Mouse (Mus musculus): ENCODE results near the gene Rbfox3. TPM values are rescaled to one million over a fixed set of nuclear protein-coding genes. Genes with fewer than 3 reads are reported as not detected.

Rbfox3 gene
- polyA plus RNA-seq, 1 experiment = not detected

GRCm38 (mm10) chr11:118467441-118468035 lies 443.9 kb downstream of the Rbfox3 start:
- no peak overlapping the region for H3K4me2 ChIP-seq (ENCODE audit: low read depth)
- H3K4me3 ChIP-seq = no peak overlapping the region
- H3K27me3 ChIP-seq (ENCODE audit: control insufficient read depth, insufficient read depth, insufficient read length) = peaks cover 21% of the 10 kb centered on the region
- TF ChIP-seq SRF (IDR thresholded peaks at IDR 0.05; ENCODE audit: control insufficient read depth, insufficient read length, low read depth) (no peak), MAX (IDR thresholded peaks at IDR 0.05; ENCODE audit: low read depth) (no peak), MYOG (IDR thresholded peaks at IDR 0.05; ENCODE audit: control insufficient read depth in 1 of 3, insufficient read depth in 1 of 3, insufficient read length in 2 of 3, low read depth in 2 of 3) (no peak), TCF3 (IDR thresholded peaks at IDR 0.05; ENCODE audit: insufficient read length, low read depth) (no peak), MYOD1 (IDR thresholded peaks at IDR 0.05; ENCODE audit: control insufficient read depth in 1 of 3, insufficient read length in 2 of 3, low read depth in 2 of 3) (no peak), POLR2A (IDR thresholded peaks at IDR 0.05; ENCODE audit: insufficient read length, low read depth) (no peak), POLR2AphosphoS2 (IDR thresholded peaks at IDR 0.05; ENCODE audit: insufficient read length, low read depth) (no peak), CEBPB (IDR thresholded peaks at IDR 0.05; ENCODE audit: insufficient read depth, poor library complexity, severe bottlenecking) (no peak), REST (IDR thresholded peaks at IDR 0.05; ENCODE audit: insufficient read depth, insufficient read length) (no peak), USF1 (IDR thresholded peaks at IDR 0.05; ENCODE audit: low read depth) (no peak), E2F4 (IDR thresholded peaks at IDR 0.05; ENCODE audit: insufficient read depth) (no peak), TCF12 (IDR thresholded peaks at IDR 0.05; ENCODE audit: insufficient read depth, poor library complexity, severe bottlenecking) (no peak)
- no peaks in the 10 kb centered on the region for H3K36me3 ChIP-seq (ENCODE audit: control insufficient read depth, insufficient read depth)
- H3K79me2 ChIP-seq (ENCODE audit: control insufficient read depth, insufficient read depth) = no peaks in the 10 kb centered on the region
- H3ac ChIP-seq (ENCODE audit: control insufficient read depth, insufficient read length) = no peak overlapping the region

DNA sequence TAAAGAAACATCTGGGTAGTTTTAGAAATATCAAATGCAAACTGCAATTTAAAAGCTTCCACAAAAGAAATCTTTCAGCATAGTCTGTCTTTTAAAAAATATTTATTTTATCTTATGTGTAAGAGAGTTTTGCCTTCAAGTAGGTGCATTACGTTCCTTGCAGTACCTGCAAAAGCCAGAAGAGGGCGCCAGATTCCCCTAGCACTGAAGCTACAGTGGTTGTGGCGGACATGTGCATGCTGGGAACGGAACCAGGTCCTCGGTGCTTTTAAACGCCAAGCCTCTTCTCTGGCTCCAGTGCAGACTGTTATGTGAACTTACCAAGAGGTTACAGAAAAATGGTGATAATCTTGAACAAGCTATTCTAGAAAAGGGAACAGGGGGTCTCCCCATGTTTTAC lies 451.1 kb downstream of the Rbfox3 start:
- no peak overlapping the region for H3K4me3 ChIP-seq
- H3ac ChIP-seq (ENCODE audit: control insufficient read depth, insufficient read length) = no peak overlapping the region
- H3K79me2 ChIP-seq (ENCODE audit: control insufficient read depth, insufficient read depth) = no peaks in the 10 kb centered on the region
- no peak overlapping the region for H3K4me2 ChIP-seq (ENCODE audit: low read depth)
- H3K36me3 ChIP-seq (ENCODE audit: control insufficient read depth, insufficient read depth) = no peaks in the 10 kb centered on the region
- H3K27me3 ChIP-seq (ENCODE audit: control insufficient read depth, insufficient read depth, insufficient read length) = peaks cover 40% of the 10 kb centered on the region
- TF ChIP-seq SRF (IDR thresholded peaks at IDR 0.05; ENCODE audit: control insufficient read depth, insufficient read length, low read depth) = no peak
- no peak for TF ChIP-seq USF1 (IDR thresholded peaks at IDR 0.05; ENCODE audit: low read depth)
- no peak for TF ChIP-seq TCF12 (IDR thresholded peaks at IDR 0.05; ENCODE audit: insufficient read depth, poor library complexity, severe bottlenecking)

GRCm38 (mm10) chr11:118459536-118459935 lies 451.9 kb downstream of the Rbfox3 start:
- no peak overlapping the region for H3ac ChIP-seq (ENCODE audit: control insufficient read depth, insufficient read length)
- no peaks in the 10 kb centered on the region for H3K36me3 ChIP-seq (ENCODE audit: control insufficient read depth, insufficient read depth)
- TF ChIP-seq MAX (IDR thresholded peaks at IDR 0.05; ENCODE audit: low read depth) (no peak), E2F4 (IDR thresholded peaks at IDR 0.05; ENCODE audit: insufficient read depth) (no peak)
- no peak overlapping the region for H3K4me3 ChIP-seq
- no peak overlapping the region for H3K4me2 ChIP-seq (ENCODE audit: low read depth)
- H3K27me3 ChIP-seq (ENCODE audit: control insufficient read depth, insufficient read depth, insufficient read length) = peaks cover 40% of the 10 kb centered on the region
- H3K79me2 ChIP-seq (ENCODE audit: control insufficient read depth, insufficient read depth) = no peaks in the 10 kb centered on the region

GRCm38 (mm10) chr11:118459051-118459450 lies 452.3 kb downstream of the Rbfox3 start:
- no peak for TF ChIP-seq MAX (IDR thresholded peaks at IDR 0.05; ENCODE audit: low read depth)
- TF ChIP-seq POLR2AphosphoS2 (IDR thresholded peaks at IDR 0.05; ENCODE audit: insufficient read length, low read depth) = no peak
- Histone ChIP-seq H3ac (ENCODE audit: control insufficient read depth, insufficient read length) (no peak overlapping the region), H3K27me3 (ENCODE audit: control insufficient read depth, insufficient read depth, insufficient read length) (peaks cover 36% of the 10 kb centered on the region), H3K4me3 (no peak overlapping the region), H3K36me3 (ENCODE audit: control insufficient read depth, insufficient read depth) (no peaks in the 10 kb centered on the region), H3K79me2 (ENCODE audit: control insufficient read depth, insufficient read depth) (no peaks in the 10 kb centered on the region), H3K4me2 (ENCODE audit: low read depth) (peak overlapping the region; percentile 1)

DNA sequence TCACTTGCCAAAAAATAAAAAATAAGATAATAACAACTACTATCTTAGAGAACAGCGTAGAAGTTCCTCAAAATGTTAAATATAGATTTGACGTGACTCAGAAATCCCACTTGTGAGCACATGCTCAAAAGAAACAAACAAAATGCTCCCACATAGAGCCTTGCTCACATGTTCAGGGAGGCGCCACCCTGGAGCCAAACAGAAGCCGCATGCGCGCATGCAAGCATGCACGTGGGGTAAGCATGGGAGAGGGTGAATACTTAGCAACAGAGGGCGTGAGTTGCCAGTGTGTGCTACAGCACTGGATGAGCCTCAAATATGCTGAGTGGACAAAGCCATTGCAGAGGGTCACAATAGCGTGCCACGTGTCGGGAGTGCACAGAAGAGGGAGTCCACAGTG lies 454.5 kb downstream of the Rbfox3 start:
- H3K4me3 ChIP-seq = no peak overlapping the region
- TF ChIP-seq POLR2AphosphoS2 (IDR thresholded peaks at IDR 0.05; ENCODE audit: insufficient read length, low read depth) = no peak
- no peak for TF ChIP-seq E2F4 (IDR thresholded peaks at IDR 0.05; ENCODE audit: insufficient read depth)
- no peak for TF ChIP-seq MAX (IDR thresholded peaks at IDR 0.05; ENCODE audit: low read depth)
- H3K79me2 ChIP-seq (ENCODE audit: control insufficient read depth, insufficient read depth) = no peaks in the 10 kb centered on the region
- no peak overlapping the region for H3K4me2 ChIP-seq (ENCODE audit: low read depth)
- peaks cover 29% of the 10 kb centered on the region for H3K27me3 ChIP-seq (ENCODE audit: control insufficient read depth, insufficient read depth, insufficient read length)
- H3ac ChIP-seq (ENCODE audit: control insufficient read depth, insufficient read length) = no peak overlapping the region
- no peaks in the 10 kb centered on the region for H3K36me3 ChIP-seq (ENCODE audit: control insufficient read depth, insufficient read depth)

DNA sequence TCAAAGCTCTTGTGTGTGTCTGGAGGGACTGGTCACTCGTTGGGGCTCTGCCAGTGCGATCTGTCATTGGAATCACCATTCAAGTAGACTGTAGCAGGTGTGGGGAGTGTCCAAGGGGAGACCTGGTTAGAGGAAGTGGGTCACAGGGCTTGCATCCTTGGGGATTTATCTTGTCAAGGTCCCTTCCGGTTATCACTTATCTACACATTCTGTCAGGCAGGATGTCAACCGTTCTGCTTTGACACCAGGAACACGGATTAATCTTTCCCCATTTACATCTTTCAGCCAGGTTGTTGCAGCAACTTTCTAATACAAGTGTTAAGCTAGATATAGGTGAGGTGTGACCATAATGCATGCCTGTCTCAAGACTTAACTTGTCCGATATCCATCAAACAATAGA lies 455.6 kb downstream of the Rbfox3 start:
- TF ChIP-seq POLR2AphosphoS2 (IDR thresholded peaks at IDR 0.05; ENCODE audit: insufficient read length, low read depth) = no peak
- no peak for TF ChIP-seq POLR2A (IDR thresholded peaks at IDR 0.05; ENCODE audit: insufficient read length, low read depth)
- no peak for TF ChIP-seq MYOG (IDR thresholded peaks at IDR 0.05; ENCODE audit: control insufficient read depth in 1 of 3, insufficient read depth in 1 of 3, insufficient read length in 2 of 3, low read depth in 2 of 3)
- no peak for TF ChIP-seq REST (IDR thresholded peaks at IDR 0.05; ENCODE audit: insufficient read depth, insufficient read length)
- no peak for TF ChIP-seq MAX (IDR thresholded peaks at IDR 0.05; ENCODE audit: low read depth)
- TF ChIP-seq TCF12 (IDR thresholded peaks at IDR 0.05; ENCODE audit: insufficient read depth, poor library complexity, severe bottlenecking) = no peak
- TF ChIP-seq TCF3 (IDR thresholded peaks at IDR 0.05; ENCODE audit: insufficient read length, low read depth) = no peak
- no peak for TF ChIP-seq SRF (IDR thresholded peaks at IDR 0.05; ENCODE audit: control insufficient read depth, insufficient read length, low read depth)
- TF ChIP-seq MYOD1 (IDR thresholded peaks at IDR 0.05; ENCODE audit: control insufficient read depth in 1 of 3, insufficient read length in 2 of 3, low read depth in 2 of 3) = no peak
- no peak for TF ChIP-seq USF1 (IDR thresholded peaks at IDR 0.05; ENCODE audit: low read depth)
- TF ChIP-seq CEBPB (IDR thresholded peaks at IDR 0.05; ENCODE audit: insufficient read depth, poor library complexity, severe bottlenecking) = no peak
- TF ChIP-seq E2F4 (IDR thresholded peaks at IDR 0.05; ENCODE audit: insufficient read depth) = no peak
- Histone ChIP-seq H3K4me3 (no peak overlapping the region), H3K27me3 (ENCODE audit: control insufficient read depth, insufficient read depth, insufficient read length) (peaks cover 30% of the 10 kb centered on the region), H3K36me3 (ENCODE audit: control insufficient read depth, insufficient read depth) (no peaks in the 10 kb centered on the region), H3K4me2 (ENCODE audit: low read depth) (no peak overlapping the region), H3ac (ENCODE audit: control insufficient read depth, insufficient read length) (no peak overlapping the region), H3K79me2 (ENCODE audit: control insufficient read depth, insufficient read depth) (no peaks in the 10 kb centered on the region)

All from myocyte (in vitro differentiated cells).